Mouse (Mus musculus): Measurements from ENCODE around the gene Wipf3. TPM values are rescaled to one million over a fixed set of nuclear protein-coding genes. Genes with fewer than 3 reads are reported as not detected.
A peak's percentile ranks its signal among the peaks of the same experiment; 100 is the strongest.

Gene Wipf3
- polyA plus RNA-seq, 1 experiment from 2014 or later, result 0.32 TPM

GRCm38 (mm10) chr6:54485435-54485901 lies 56.1 kb downstream of the Wipf3 start:
- H3K4me2 ChIP-seq (replicated peaks; ENCODE audit: low read depth), result peak overlapping the region; percentile 42
- DNase-seq (ENCODE audit: low spot score) (peak; percentile 34), ATAC-seq (ENCODE audit: low FRiP score, low TSS enrichment) (no peak)
- no peaks in the 10 kb centered on the region for H3K27me3 ChIP-seq (ENCODE audit: control insufficient read depth, insufficient read depth, low read length)
- no peaks in the 10 kb centered on the region for H3K4me1 ChIP-seq (replicated peaks; ENCODE audit: control insufficient read depth, insufficient read depth)
- H3K4me3 ChIP-seq (ENCODE audit: low read depth, low read length), result no peak overlapping the region
- H3K9ac ChIP-seq (ENCODE audit: low read length), result no peak overlapping the region
- TF ChIP-seq CTCF (IDR thresholded peaks at IDR 0.05; ENCODE audit: low read depth) (no peak), EP300 (optimal IDR thresholded peaks at IDR 0.05) (no peak)
- no peaks in the 10 kb centered on the region for H3K9me3 ChIP-seq (ENCODE audit: control insufficient read depth, low read length)
- no peaks in the 10 kb centered on the region for H3K36me3 ChIP-seq (ENCODE audit: control insufficient read depth, insufficient read depth, low read length)
- H3K27ac ChIP-seq (replicated peaks), result no peak overlapping the region
- 7% methylated on average over 21 of the region's 25 CpGs for WGBS

DNA sequence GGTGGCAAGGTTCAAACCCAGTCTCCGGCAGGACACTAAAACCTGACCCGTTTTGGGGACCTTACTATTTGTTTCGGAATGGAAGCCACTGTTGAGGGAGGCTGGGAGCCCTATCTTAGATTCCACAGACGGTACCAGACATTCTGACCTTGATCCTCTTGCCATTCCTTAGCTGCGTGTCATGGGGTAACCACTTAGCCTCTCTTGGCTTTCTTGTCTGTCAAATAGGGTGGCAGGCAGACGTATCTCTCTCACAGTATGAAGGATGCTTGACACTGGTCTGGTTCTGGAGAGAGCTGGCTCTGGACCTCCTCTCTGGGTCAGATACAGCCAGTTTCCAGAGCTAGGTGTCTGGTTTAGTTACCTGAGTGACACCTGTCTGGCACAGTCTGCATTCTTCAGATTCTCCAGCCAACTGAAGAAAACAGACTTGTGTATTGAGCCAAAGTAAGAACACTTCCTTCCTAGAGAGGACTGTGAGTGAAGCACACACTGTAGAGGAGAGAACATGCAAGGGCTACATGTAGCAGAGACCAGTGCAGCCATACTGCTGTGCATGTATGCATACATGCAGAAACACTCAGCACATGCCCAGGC lies 56.7 kb downstream of the Wipf3 start:
- H3K4me3 ChIP-seq (ENCODE audit: low read depth, low read length), result no peak overlapping the region
- ATAC-seq (ENCODE audit: low FRiP score, low TSS enrichment), result no peak
- DNase-seq (ENCODE audit: low spot score), result no peak
- H3K9ac ChIP-seq (ENCODE audit: low read length), result no peak overlapping the region
- H3K36me3 ChIP-seq (ENCODE audit: control insufficient read depth, insufficient read depth, low read length), result no peaks in the 10 kb centered on the region
- WGBS, result 36% methylated on average over 6 of the region's 6 CpGs
- TF ChIP-seq EP300 (optimal IDR thresholded peaks at IDR 0.05) (no peak), CTCF (IDR thresholded peaks at IDR 0.05; ENCODE audit: low read depth) (no peak)
- H3K4me1 ChIP-seq (replicated peaks; ENCODE audit: control insufficient read depth, insufficient read depth), result no peaks in the 10 kb centered on the region
- H3K27ac ChIP-seq (replicated peaks), result no peak overlapping the region
- no peaks in the 10 kb centered on the region for H3K27me3 ChIP-seq (ENCODE audit: control insufficient read depth, insufficient read depth, low read length)
- peak overlapping the region; percentile 42; the same call in 1 of the 2 replicates for H3K4me2 ChIP-seq (replicated peaks; ENCODE audit: low read depth)
- H3K9me3 ChIP-seq (ENCODE audit: control insufficient read depth, low read length), result no peaks in the 10 kb centered on the region

DNA sequence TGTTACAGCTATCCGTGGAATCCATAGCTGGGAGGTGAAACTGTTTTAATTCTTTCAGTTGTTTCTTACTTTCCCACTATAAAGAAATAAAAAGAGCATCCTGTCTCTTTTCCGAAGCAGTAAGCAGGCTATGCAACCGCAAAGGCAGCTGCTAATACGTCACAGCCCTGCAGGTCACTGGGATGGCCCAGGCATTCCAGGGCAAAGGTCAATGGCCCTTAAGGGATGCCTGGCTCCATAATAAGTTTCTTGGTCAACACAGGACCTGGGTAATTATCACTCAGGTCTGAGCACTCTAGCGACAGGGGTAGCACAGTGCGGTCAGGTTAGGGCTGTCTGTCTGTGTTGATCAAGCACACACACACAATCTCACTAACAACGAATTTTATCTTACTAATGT lies 61.7 kb downstream of the Wipf3 start:
- no peaks in the 10 kb centered on the region for H3K4me1 ChIP-seq (replicated peaks; ENCODE audit: control insufficient read depth, insufficient read depth)
- no peak overlapping the region for H3K4me2 ChIP-seq (replicated peaks; ENCODE audit: low read depth)
- H3K9me3 ChIP-seq (ENCODE audit: control insufficient read depth, low read length), result no peaks in the 10 kb centered on the region
- no peak overlapping the region for H3K27ac ChIP-seq (replicated peaks)
- ATAC-seq (ENCODE audit: low FRiP score, low TSS enrichment) (no peak), DNase-seq (ENCODE audit: low spot score) (no peak)
- no peak overlapping the region for H3K4me3 ChIP-seq (ENCODE audit: low read depth, low read length)
- 56% methylated on average over 7 of the region's 7 CpGs for WGBS
- no peaks in the 10 kb centered on the region for H3K36me3 ChIP-seq (ENCODE audit: control insufficient read depth, insufficient read depth, low read length)
- H3K27me3 ChIP-seq (ENCODE audit: control insufficient read depth, insufficient read depth, low read length), result no peaks in the 10 kb centered on the region
- TF ChIP-seq CTCF (IDR thresholded peaks at IDR 0.05; ENCODE audit: low read depth) (no peak), EP300 (optimal IDR thresholded peaks at IDR 0.05) (no peak)
- no peak overlapping the region for H3K9ac ChIP-seq (ENCODE audit: low read length)

GRCm38 (mm10) chr6:54494097-54494496 lies 64.7 kb downstream of the Wipf3 start:
- H3K4me2 ChIP-seq (replicated peaks; ENCODE audit: low read depth), result no peak overlapping the region
- no peak for ATAC-seq (ENCODE audit: low FRiP score, low TSS enrichment)
- H3K9ac ChIP-seq (ENCODE audit: low read length), result no peak overlapping the region

GRCm38 (mm10) chr6:54494612-54495398 lies 65.4 kb downstream of the Wipf3 start:
- no peak overlapping the region for H3K27ac ChIP-seq (replicated peaks)
- H3K4me1 ChIP-seq (replicated peaks; ENCODE audit: control insufficient read depth, insufficient read depth), result no peaks in the 10 kb centered on the region
- no peak overlapping the region for H3K9ac ChIP-seq (ENCODE audit: low read length)
- H3K27me3 ChIP-seq (ENCODE audit: control insufficient read depth, insufficient read depth, low read length), result no peaks in the 10 kb centered on the region
- no peak for ATAC-seq (ENCODE audit: low FRiP score, low TSS enrichment)
- H3K4me3 ChIP-seq (ENCODE audit: low read depth, low read length), result no peak overlapping the region
- H3K9me3 ChIP-seq (ENCODE audit: control insufficient read depth, low read length), result no peaks in the 10 kb centered on the region
- no peak for TF ChIP-seq CTCF (IDR thresholded peaks at IDR 0.05; ENCODE audit: low read depth)
- TF ChIP-seq EP300 (optimal IDR thresholded peaks at IDR 0.05), result no peak
- 78% methylated on average over 11 of the region's 11 CpGs for WGBS
- H3K36me3 ChIP-seq (ENCODE audit: control insufficient read depth, insufficient read depth, low read length), result no peaks in the 10 kb centered on the region
- DNase-seq (ENCODE audit: low spot score), result no peak
- no peak overlapping the region for H3K4me2 ChIP-seq (replicated peaks; ENCODE audit: low read depth)

More at GRCm38 (mm10) chr6:54494097-54494496, 64.7 kb downstream of the Wipf3 start:
- DNase-seq (ENCODE audit: low spot score), result no peak
- Histone ChIP-seq H3K27me3 (ENCODE audit: control insufficient read depth, insufficient read depth, low read length) (no peaks in the 10 kb centered on the region), H3K9me3 (ENCODE audit: control insufficient read depth, low read length) (no peaks in the 10 kb centered on the region), H3K4me3 (ENCODE audit: low read depth, low read length) (no peak overlapping the region), H3K36me3 (ENCODE audit: control insufficient read depth, insufficient read depth, low read length) (no peaks in the 10 kb centered on the region), H3K27ac (replicated peaks) (no peak overlapping the region), H3K4me1 (replicated peaks; ENCODE audit: control insufficient read depth, insufficient read depth) (no peaks in the 10 kb centered on the region)
- TF ChIP-seq EP300 (optimal IDR thresholded peaks at IDR 0.05), result no peak
- no peak for TF ChIP-seq CTCF (IDR thresholded peaks at IDR 0.05; ENCODE audit: low read depth)

- Histone ChIP-seq H3K27me3 (ENCODE audit: control insufficient read depth, insufficient read depth, low read length) (no peaks in the 10 kb centered on the region), H3K9ac (ENCODE audit: low read length) (no peak overlapping the region), H3K4me1 (replicated peaks; ENCODE audit: control insufficient read depth, insufficient read depth) (no peaks in the 10 kb centered on the region), H3K27ac (replicated peaks) (no peak overlapping the region), H3K36me3 (ENCODE audit: control insufficient read depth, insufficient read depth, low read length) (no peaks in the 10 kb centered on the region), H3K9me3 (ENCODE audit: control insufficient read depth, low read length) (no peaks in the 10 kb centered on the region), H3K4me3 (ENCODE audit: low read depth, low read length) (no peak overlapping the region), H3K4me2 (replicated peaks; ENCODE audit: low read depth) (no peak overlapping the region)
- no peak for ATAC-seq (ENCODE audit: low FRiP score, low TSS enrichment)
- WGBS, result 84% methylated on average over 7 of the region's 7 CpGs
- no peak for DNase-seq (ENCODE audit: low spot score)
- TF ChIP-seq EP300 (optimal IDR thresholded peaks at IDR 0.05), result no peak
- TF ChIP-seq CTCF (IDR thresholded peaks at IDR 0.05; ENCODE audit: low read depth), result no peak
These were observed 66.8 kb downstream of the Wipf3 start for GRCm38 (mm10) chr6:54496214-54496613.
